19 mouse cellular contexts compared by ENCODE assay signal in genomic region chr12:87238632-87239031, GRCm38 (mm10). TPM values are rescaled to one million over a fixed set of nuclear protein-coding genes. Genes with fewer than 3 reads are reported as not detected.
"Had no signal": no experiment of that assay in that cellular context is flagged by ENCODE, and none has a peak within 500 bp of the region (broad histone marks: within the 10 kb centered on the region; RNA-seq: fewer than 3 reads in every experiment).

Gene Noxred1, minus strand, starts transcription at chr12:87238732.

- H3K27ac ChIP-seq: layer of hippocampus, adult 2 months; limb, embryonic 13.5 days; liver, embryonic 15.5 days; midbrain, embryonic 15.5 days; neural tube, embryonic 12.5 days had no signal

- H3K4me1 ChIP-seq: limb, embryonic 13.5 days; liver, embryonic 15.5 days; midbrain, embryonic 15.5 days; neural tube, embryonic 12.5 days had no signal

- H3K9ac ChIP-seq: limb, embryonic 13.5 days; liver, embryonic 15.5 days; lung, embryonic 14.5 days; midbrain, embryonic 15.5 days; neural tube, embryonic 12.5 days had no signal

- H3K9me3 ChIP-seq: limb, embryonic 13.5 days; liver, embryonic 15.5 days; midbrain, embryonic 15.5 days; neural tube, embryonic 12.5 days had no signal

- H3K4me3 ChIP-seq: layer of hippocampus, adult 2 months; limb, embryonic 13.5 days; liver, embryonic 15.5 days; megakaryocyte, embryonic 14.5 days; midbrain, embryonic 15.5 days; neural tube, embryonic 12.5 days had no signal

- ATAC-seq: midbrain, embryonic 15.5 days had no signal

- DNase-seq: kidney, postnatal 10 days; kidney, postnatal 4 days; left cerebral cortex, postnatal 4 days; lung, embryonic 14.5 days; lung, postnatal 10 days; lung, postnatal 4 days; retina, postnatal 1 day; right cerebral cortex, postnatal 4 days; spleen, adult 18-20 months; thymus, adult 18-20 months; thymus, postnatal 14 days had no signal

- H3K4me2 ChIP-seq: limb, embryonic 13.5 days; liver, embryonic 15.5 days; lung, embryonic 14.5 days; midbrain, embryonic 11.5 days; midbrain, embryonic 15.5 days; neural tube, embryonic 12.5 days had no signal

- H3K27me3 ChIP-seq: limb, embryonic 13.5 days; liver, embryonic 15.5 days; megakaryocyte, embryonic 14.5 days; midbrain, embryonic 15.5 days; neural tube, embryonic 12.5 days had no signal

RNA-seq across cellular contexts. Expression of gene Noxred1, which starts in this region (rescaled TPM):
- total RNA-seq: liver, adult 2 months had no signal
